Mouse (Mus musculus): ENCODE results near the gene Etv3.

The Etv3 gene

DNA sequence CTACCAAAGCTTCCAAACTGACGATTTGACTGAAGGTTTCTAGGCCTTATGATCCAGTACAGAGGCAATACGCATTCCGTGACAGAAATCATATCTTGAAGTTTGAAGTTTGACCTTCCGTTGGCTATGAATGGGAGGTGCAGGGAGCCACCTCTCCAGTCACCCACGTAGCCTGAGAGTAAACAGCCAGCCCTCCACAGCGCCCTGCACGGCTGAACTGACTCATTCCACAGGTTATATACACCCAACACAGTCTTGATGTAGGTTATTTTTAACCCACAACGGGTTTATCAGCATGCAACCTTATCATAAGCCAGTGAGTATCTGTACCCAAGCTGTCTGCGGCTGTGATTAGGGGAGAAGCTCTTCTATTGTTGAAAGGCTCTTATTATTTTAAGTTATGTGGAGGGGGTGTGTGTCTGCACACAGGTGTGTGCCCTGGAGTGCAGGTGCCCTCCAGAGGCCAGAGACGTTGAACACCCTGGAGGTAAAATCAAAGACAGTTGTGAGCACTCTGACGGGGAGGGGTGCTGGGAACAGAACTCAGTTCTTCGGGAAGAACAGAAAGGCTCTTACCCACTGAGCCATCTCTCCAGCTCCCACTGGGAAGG, 31.6 kb downstream of the Etv3 start:
- DNase-seq (ENCODE audit: low read depth, low spot score) = no peak

DNA sequence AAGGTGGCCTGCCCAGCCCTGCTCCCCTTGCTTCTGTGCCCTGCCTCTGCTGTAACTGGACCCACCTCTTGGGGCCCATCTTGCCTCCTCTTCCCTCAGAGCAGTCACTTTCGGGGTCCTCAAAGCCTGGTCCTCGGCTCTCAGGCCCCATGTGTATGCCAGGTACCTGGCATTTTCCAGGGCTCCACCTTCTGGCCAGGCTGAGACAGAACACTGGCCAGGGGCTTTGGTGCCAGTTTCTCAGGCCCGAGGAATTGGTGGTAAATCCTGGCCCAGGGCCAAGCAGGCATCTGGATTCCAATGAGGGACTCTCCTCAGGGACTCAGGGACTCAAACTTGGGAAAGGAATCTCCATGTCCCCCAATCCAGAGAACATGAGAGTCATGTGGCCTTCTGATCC, 34.9 kb downstream of the Etv3 start:
- DNase-seq (ENCODE audit: low read depth, low spot score) = no peak

DNA sequence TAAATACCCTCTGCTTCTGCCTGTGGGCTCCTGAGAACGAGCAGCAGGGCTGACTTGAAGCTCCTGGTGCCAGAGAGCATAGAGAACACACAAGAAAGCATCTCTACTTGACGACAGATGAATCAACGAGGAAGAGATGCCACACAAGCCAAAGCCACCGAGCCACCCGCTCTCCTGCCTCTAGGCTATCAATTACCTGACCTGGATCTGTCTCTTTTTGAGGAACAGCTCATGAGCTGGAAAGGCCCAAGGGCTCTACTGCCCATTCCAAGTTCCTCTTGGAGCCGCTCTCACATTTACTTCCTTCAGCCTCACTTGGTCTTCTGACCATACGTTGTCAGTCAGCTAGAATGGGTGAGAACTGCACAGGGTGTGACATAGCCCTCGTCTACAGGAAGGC, 36.2 kb downstream of the Etv3 start:
- no peak for DNase-seq (ENCODE audit: low read depth, low spot score)

GRCm38 (mm10) chr3:87562370-87562769, 37.2 kb downstream of the Etv3 start:
- DNase-seq (ENCODE audit: low read depth, low spot score) = peak; percentile 68

GRCm38 (mm10) chr3:87563466-87563865, 38.3 kb downstream of the Etv3 start:
- DNase-seq (ENCODE audit: low read depth, low spot score) = no peak

GRCm38 (mm10) chr3:87565623-87566022, 40.4 kb downstream of the Etv3 start:
- no peak for DNase-seq (ENCODE audit: low read depth, low spot score)

- DNase-seq (ENCODE audit: low read depth, low spot score) = peak; percentile 85
Measured at GRCm38 (mm10) chr3:87566066-87566465, 40.9 kb downstream of the Etv3 start.

DNA sequence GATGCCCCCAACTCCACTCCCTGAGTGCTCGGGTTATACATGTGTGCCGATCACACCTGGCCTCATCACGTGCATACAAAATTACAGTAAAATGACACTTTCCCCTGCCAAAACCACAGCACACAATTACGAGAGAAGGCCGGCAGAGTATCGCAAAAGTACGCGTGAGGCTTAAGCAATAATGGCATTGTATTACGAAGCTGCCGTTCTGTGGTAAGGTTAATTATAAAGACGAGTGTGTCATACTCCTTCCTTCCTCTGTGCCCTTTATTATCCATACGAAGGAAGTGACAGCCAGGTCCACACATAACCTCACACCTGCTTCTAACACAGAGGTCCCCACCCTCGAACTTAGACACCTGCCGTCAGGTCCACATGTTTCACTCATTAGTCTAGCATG, 42.3 kb downstream of the Etv3 start:
- DNase-seq (ENCODE audit: low read depth, low spot score) = no peak

DNA sequence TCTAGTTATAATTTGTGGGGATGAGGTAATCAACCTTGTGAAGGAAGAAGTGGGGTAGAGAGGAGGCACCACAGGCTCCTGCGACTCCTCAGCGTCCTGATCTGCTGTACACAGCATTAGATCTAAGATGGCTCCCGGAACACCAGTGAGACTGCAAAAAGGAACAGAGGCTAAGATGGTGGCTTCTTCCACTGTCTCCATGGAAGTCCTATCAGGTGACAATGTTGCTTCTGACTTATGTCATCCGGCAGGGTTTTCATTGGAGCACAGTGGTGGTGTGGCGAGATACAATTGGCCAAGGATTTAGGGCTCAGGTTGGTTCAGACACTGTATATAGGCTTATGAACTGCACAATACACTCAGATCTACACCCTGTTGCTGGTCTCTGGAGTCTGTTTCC, 43.5 kb downstream of the Etv3 start:
- no peak for DNase-seq (ENCODE audit: low read depth, low spot score)

DNA sequence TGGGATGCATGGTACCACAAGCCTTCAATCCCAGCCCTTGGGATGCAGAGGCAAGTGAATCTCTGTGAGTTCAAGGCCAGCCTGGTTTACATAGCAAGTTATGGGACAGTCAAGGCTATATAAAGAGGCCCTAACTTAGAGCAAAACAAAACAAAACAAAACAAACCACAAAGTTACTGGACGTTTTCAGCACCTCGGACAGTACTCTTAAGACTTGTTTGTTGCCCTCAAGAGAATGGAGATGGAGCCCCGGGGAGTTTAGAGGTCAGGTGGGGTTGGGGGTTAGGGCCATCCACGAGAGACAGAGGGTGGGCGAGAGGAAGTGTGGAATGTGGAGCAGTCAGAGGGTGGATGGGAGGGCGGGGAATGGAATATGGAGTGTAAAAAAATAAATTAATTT, 50.6 kb downstream of the Etv3 start:
- no peak for DNase-seq (ENCODE audit: low read depth, low spot score)

GRCm38 (mm10) chr3:87582259-87582658, 57.1 kb downstream of the Etv3 start:
- DNase-seq (ENCODE audit: low read depth, low spot score) = no peak
